Mouse (Mus musculus) heart, embryonic 11.5 days (tissue): ENCODE measurements around the gene Wee2. TPM values are rescaled to one million over a fixed set of nuclear protein-coding genes. Genes with fewer than 3 reads are reported as not detected.

Experiments
- ATAC-seq: fragments of 200-750 bp; cut with Nextera tagmentation; replicated peaks from 2 replicates; pipeline ENCODE4 v1.8.0; 2017; ENCODE audit warnings: moderate library complexity; ENCODE audit not compliant: insufficient number of reproducible peaks, low FRiP score, low TSS enrichment
- H3K27ac ChIP-seq: fragments of 300-500 bp; sonication (generic); 2 replicates; pipeline ENCODE4 v1.5.1; 2014; ENCODE audit warnings: mild to moderate bottlenecking, low read depth, low read length
- H3K27me3 ChIP-seq: fragments of 300-500 bp; sonication (generic); 2 replicates; pipeline ENCODE4 v1.6.1; 2014; ENCODE audit warnings: mild to moderate bottlenecking, low read length, mixed read lengths; ENCODE audit not compliant: control insufficient read depth, insufficient read depth
- H3K36me3 ChIP-seq: fragments of 300-500 bp; sonication (generic); 2 replicates; pipeline ENCODE4 v1.6.1; 2014; ENCODE audit warnings: mild to moderate bottlenecking, low read length, moderate library complexity, mixed read lengths; ENCODE audit not compliant: control insufficient read depth, insufficient read depth
- H3K4me1 ChIP-seq: fragments of 300-500 bp; sonication (generic); 2 replicates; pipeline ENCODE4 v1.6.1; 2014; ENCODE audit warnings: low read length; ENCODE audit not compliant: control insufficient read depth, insufficient read depth
- H3K4me2 ChIP-seq: fragments of 300-500 bp; sonication (generic); 2 replicates; pipeline ENCODE4 v1.6.1; 2014; ENCODE audit warnings: mild to moderate bottlenecking, moderate library complexity
- H3K4me3 ChIP-seq: fragments of 300-500 bp; sonication (generic); 2 replicates; pipeline ENCODE4 v1.5.1; 2014; ENCODE audit warnings: low read depth, low read length
- H3K9ac ChIP-seq: fragments of 300-500 bp; sonication (generic); 2 replicates; pipeline ENCODE4 v1.6.1; 2014; ENCODE audit warnings: mild to moderate bottlenecking, low read depth, low read length, moderate library complexity
- H3K9me3 ChIP-seq: fragments of 300-500 bp; sonication (generic); replicated peaks from 2 replicates; pipeline ENCODE4 v1.6.1; 2016; ENCODE audit warnings: low read length; ENCODE audit not compliant: control insufficient read depth
- WGBS: fragments of 180-500 bp; shearing (Covaris S2); extraction: QIAGEN DNeasy Blood & Tissue Kit; methylation state at CpG from one replicate; pipeline ENCODE4 v1.1.7; 2014; ENCODE audit not compliant: insufficient replicate concordance; 5-methylcytosine and 5-hydroxymethylcytosine counted together
- polyA plus RNA-seq: library from polyadenylated mRNA; unstranded; fragments of >200 nt; fragmentation: Nextera tagmentation; extraction: Ambion mirVana; gene quantifications from 2 replicates; pipeline ENCODE4 v1.2.1, GENCODE M21; 2014

Gene Wee2
- polyA plus RNA-seq, 1 experiment from 2014 or later = not detected

DNA sequence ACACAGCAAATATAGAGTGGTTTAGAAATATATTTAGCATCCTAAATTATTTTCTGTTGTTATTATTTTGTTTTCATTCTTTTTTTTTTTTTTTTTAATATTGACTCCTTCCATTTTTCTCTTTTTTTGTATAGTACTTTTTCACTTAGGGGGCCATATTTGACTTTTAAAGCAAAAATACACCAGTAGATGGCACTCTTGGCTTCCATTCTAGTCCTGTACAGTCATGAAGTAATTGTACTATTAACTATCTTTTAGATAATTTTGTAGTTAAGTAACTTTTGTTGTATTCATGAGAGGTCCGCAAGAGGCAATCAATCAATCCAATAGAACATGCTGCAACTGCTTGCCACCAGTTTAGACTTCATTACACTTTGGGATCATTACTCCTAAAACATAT, 40.8 kb downstream of the Wee2 start:
- H3K4me1 ChIP-seq = no peaks in the 10 kb centered on the region
- ATAC-seq = no peak
- H3K4me2 ChIP-seq = no peak overlapping the region
- 84% methylated on average over 1 of the region's 1 CpGs for WGBS
- H3K4me3 ChIP-seq = no peak overlapping the region
- H3K9me3 ChIP-seq = no peaks in the 10 kb centered on the region
- no peak overlapping the region for H3K27ac ChIP-seq
- H3K36me3 ChIP-seq = peaks cover 57% of the 10 kb centered on the region
- H3K27me3 ChIP-seq = no peaks in the 10 kb centered on the region
- no peak overlapping the region for H3K9ac ChIP-seq

DNA sequence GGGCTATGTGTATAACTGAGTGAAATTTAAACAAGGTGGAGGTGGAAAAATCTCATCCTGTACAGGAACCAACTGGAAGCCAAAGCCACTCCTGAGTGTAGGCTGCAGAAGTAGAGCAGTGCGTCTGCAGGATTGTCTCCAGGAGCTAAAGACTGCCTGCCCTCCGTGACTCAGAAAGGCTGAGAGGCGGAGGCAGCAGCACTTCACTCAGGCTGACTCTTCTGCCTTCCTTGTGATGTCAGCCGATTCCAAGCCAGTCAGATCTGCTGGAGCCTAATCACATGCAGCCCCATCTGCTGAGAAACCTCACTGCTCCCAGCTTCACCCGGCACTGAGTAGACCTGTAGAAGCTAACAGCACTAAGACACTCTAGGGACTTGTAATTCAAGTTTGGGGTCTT, 43.4 kb downstream of the Wee2 start:
- no peak overlapping the region for H3K4me2 ChIP-seq
- no peak for ATAC-seq
- H3K9me3 ChIP-seq = no peaks in the 10 kb centered on the region
- no peaks in the 10 kb centered on the region for H3K4me1 ChIP-seq
- no peak overlapping the region for H3K27ac ChIP-seq
- H3K27me3 ChIP-seq = no peaks in the 10 kb centered on the region
- H3K4me3 ChIP-seq = no peak overlapping the region
- no peak overlapping the region for H3K9ac ChIP-seq
- 85% methylated on average over 5 of the region's 5 CpGs for WGBS
- H3K36me3 ChIP-seq = peaks cover 40% of the 10 kb centered on the region

- H3K9me3 ChIP-seq = no peaks in the 10 kb centered on the region
- no peaks in the 10 kb centered on the region for H3K4me1 ChIP-seq
- no peak within 1 kb of the TSS for H3K4me2 ChIP-seq
- no peak within 1 kb of the TSS for H3K4me3 ChIP-seq
- no peak within 1 kb of the TSS for H3K9ac ChIP-seq
- no peak for ATAC-seq
- no peak within 1 kb of the TSS for H3K27ac ChIP-seq
- H3K27me3 ChIP-seq = no peaks in the 10 kb centered on the region
- no peaks in the 10 kb centered on the region for H3K36me3 ChIP-seq
Measured at GRCm38 (mm10) chr6:40490933-40491332, 52.0 kb downstream of the Wee2 start, which contains the start of gene Tas2r137. TSS of gene Tas2r137 (plus strand) at chr6:40491233.

DNA sequence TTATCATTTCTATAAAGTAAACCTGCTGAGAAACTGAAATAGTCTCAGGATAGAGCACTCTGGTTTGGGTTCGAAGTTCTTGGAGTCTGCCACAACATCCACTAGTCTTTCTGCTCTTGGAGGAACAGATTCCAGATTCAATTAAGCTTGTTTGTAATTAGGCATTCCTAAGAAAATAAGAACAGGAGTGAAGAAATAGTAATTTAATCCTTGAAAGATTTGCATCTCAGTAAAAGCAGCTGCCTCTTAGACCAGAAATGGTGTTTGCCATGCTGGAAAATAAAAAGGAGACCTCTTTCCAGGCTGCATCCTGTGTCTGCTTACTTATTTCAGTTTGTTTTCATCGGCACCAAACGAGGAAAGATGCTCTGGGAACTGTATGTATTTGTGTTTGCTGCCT, 54.3 kb downstream of the Wee2 start, which contains the start of gene Tas2r108:
TSS of gene Tas2r108 (plus strand) at position 301 of the 400 bp plus-strand sequence.
- no peaks in the 10 kb centered on the region for H3K9me3 ChIP-seq
- no peaks in the 10 kb centered on the region for H3K27me3 ChIP-seq
- H3K4me1 ChIP-seq = no peaks in the 10 kb centered on the region
- no peak within 1 kb of the TSS for H3K9ac ChIP-seq
- H3K4me2 ChIP-seq = no peak within 1 kb of the TSS
- no peaks in the 10 kb centered on the region for H3K36me3 ChIP-seq
- no peak for ATAC-seq
- no peak within 1 kb of the TSS for H3K27ac ChIP-seq
- H3K4me3 ChIP-seq = no peak within 1 kb of the TSS
- 84% methylated on average over 3 of the region's 3 CpGs for WGBS

Other genes with a start within 250 kb of the Wee2 start
- 41.5 and 48.7 TPM in 2 replicates for gene Agk, start 113.9 kb upstream of the Wee2 start, polyA plus RNA-seq
- 3.4 and 3.7 TPM in 2 replicates for gene E330009J07Rik, start 3.0 kb upstream of the Wee2 start, polyA plus RNA-seq
- 108 and 112 TPM in 2 replicates for gene Ssbp1, start 32.3 kb downstream of the Wee2 start, polyA plus RNA-seq
- gene Tas2r137, start 52.1 kb downstream of the Wee2 start, polyA plus RNA-seq = not detected in 2 replicates
- 0.31 TPM in 1 of 2 replicates, not detected in the other for gene Tas2r108, start 54.4 kb downstream of the Wee2 start, polyA plus RNA-seq
- gene Prss37, start 80.4 kb downstream of the Wee2 start, polyA plus RNA-seq = not detected in 2 replicates
- gene Olfr461, start 116.0 kb downstream of the Wee2 start, polyA plus RNA-seq = not detected in 2 replicates
- gene Olfr460, start 130.4 kb downstream of the Wee2 start, polyA plus RNA-seq = 0.06 TPM in 1 of 2 replicates, not detected in the other
- gene Clec5a, start 146.7 kb downstream of the Wee2 start, polyA plus RNA-seq = 0.17 and 0.57 TPM in 2 replicates
- not detected in 2 replicates for gene Tas2r138, start 174.2 kb downstream of the Wee2 start, polyA plus RNA-seq
- 0.04 and 0.06 TPM in 2 replicates for gene Mgam, start 189.7 kb downstream of the Wee2 start, polyA plus RNA-seq